Mouse (Mus musculus): ENCODE data around the gene Tex33. TPM values are rescaled to one million over a fixed set of nuclear protein-coding genes. Genes with fewer than 3 reads are reported as not detected.

Gene Tex33
- polyA plus RNA-seq, 1 experiment from 2014 or later, result not detected

GRCm38 (mm10) chr15:78403301-78403741, 7.6 kb upstream of the Tex33 start:
- POLR2A ChIA-PET, result no interaction called here
- in situ Hi-C loops (cut with MboI; ENCODE audit: low pct_unique_long_range_greater_than_20kb), result no loop called here

DNA sequence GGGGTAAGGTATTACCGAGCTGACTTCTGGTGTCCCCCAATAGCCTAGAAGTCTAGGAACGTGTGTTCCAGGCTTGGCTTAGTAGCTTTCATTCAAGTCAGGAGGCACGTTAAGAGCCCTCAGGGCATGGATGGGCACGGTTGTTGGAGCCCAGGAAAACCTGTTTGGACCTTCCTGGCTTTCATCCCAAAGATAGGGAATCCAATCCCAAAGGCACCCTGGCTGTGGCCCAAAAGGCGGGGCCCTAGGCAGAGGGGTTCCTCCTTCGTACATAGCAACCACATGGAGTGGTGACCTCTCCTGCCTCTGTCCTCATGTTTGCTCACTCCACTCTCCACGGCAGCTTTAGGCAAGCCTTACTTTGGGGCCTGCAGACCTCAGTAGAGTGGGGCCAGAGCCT, 6.7 kb upstream of the Tex33 start:
- CTCF ChIA-PET, result interaction anchor here (1.0 kb wide), 1 partner anchor 33 kb away, joined by 3 read pairs; no protein-coding TSS in a partner anchor
- DNase-seq (ENCODE audit: low read depth, low spot score) (no peak), ATAC-seq (no peak)
- TF ChIP-seq CTCF (IDR thresholded peaks at IDR 0.05), result no peak
- in situ Hi-C loops (cut with MboI; ENCODE audit: low pct_unique_long_range_greater_than_20kb), result no loop called here
- POLR2A ChIA-PET, result interaction anchor here (0.6 kb wide), 2 partner anchors 15 to 35 kb away, joined by 4 read pairs; no protein-coding TSS in a partner anchor
- no peaks in the 10 kb centered on the region for H3K27me3 ChIP-seq

More at GRCm38 (mm10) chr15:78403301-78403741, 7.6 kb upstream of the Tex33 start:
- ATAC-seq (no peak), DNase-seq (ENCODE audit: low read depth, low spot score) (no peak)
- CTCF ChIA-PET, result no interaction called here
- no peak for TF ChIP-seq CTCF (IDR thresholded peaks at IDR 0.05)
- H3K27me3 ChIP-seq, result no peaks in the 10 kb centered on the region

- POLR2A ChIA-PET, result interaction anchor here (0.6 kb wide), 1 partner anchor 16 kb away, joined by 4 read pairs; no protein-coding TSS in a partner anchor
- in situ Hi-C loops (cut with MboI; ENCODE audit: low pct_unique_long_range_greater_than_20kb), result no loop called here
- no peaks in the 10 kb centered on the region for H3K27me3 ChIP-seq
- TF ChIP-seq CTCF (IDR thresholded peaks at IDR 0.05), result no peak
- ATAC-seq (no peak), DNase-seq (ENCODE audit: low read depth, low spot score) (no peak)
- CTCF ChIA-PET, result interaction anchor here (1.0 kb wide), 1 partner anchor 33 kb away, joined by 3 read pairs; no protein-coding TSS in a partner anchor
These were observed 6.2 kb upstream of the Tex33 start for GRCm38 (mm10) chr15:78401921-78402320.

GRCm38 (mm10) chr15:78401345-78401744, 5.6 kb upstream of the Tex33 start:
- TF ChIP-seq CTCF (IDR thresholded peaks at IDR 0.05), result no peak
- CTCF ChIA-PET, result interaction anchor here (1.4 kb wide), 1 partner anchor 16 kb away, joined by 3 read pairs; no protein-coding TSS in a partner anchor
- H3K27me3 ChIP-seq, result no peaks in the 10 kb centered on the region
- POLR2A ChIA-PET, result no interaction called here
- ATAC-seq (no peak), DNase-seq (ENCODE audit: low read depth, low spot score) (no peak)
- in situ Hi-C loops (cut with MboI; ENCODE audit: low pct_unique_long_range_greater_than_20kb), result no loop called here

DNA sequence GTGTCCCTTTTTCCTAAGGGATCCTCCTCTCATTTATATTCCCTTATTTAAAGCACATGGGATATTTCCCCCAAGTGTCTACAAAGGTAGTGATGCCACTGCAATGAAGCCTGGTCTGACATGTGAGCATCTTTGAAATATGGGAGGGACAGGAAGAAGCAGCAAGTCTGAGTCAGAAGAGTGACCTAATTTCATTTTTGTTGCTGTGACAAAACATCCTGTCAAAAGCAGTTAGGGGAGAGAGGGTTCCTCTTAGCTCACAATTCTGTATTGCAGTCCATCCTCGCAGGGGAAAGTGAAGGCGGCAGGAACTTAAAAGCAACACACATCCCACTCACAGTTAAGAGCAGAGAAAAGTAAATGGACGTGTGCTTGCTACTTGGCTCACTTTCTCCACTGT, 4.9 kb downstream of the Tex33 start:
- DNase-seq (ENCODE audit: low read depth, low spot score), result no peak
- POLR2A ChIA-PET, result interaction anchor here (0.6 kb wide), 1 partner anchor 459 kb away, joined by 5 read pairs; no protein-coding TSS in a partner anchor
- CTCF ChIA-PET, result interaction anchor here (1.2 kb wide), 1 partner anchor 151 kb away, joined by 3 read pairs; no protein-coding TSS in a partner anchor
- no peaks in the 10 kb centered on the region for H3K27me3 ChIP-seq
- ATAC-seq, result no peak
- in situ Hi-C loops (cut with MboI; ENCODE audit: low pct_unique_long_range_greater_than_20kb), result no loop called here
- no peak for TF ChIP-seq CTCF (IDR thresholded peaks at IDR 0.05)

GRCm38 (mm10) chr15:78385564-78385963, 10.1 kb downstream of the Tex33 start:
- no peak for ATAC-seq
- DNase-seq (ENCODE audit: low read depth, low spot score), result no peak
- TF ChIP-seq CTCF (IDR thresholded peaks at IDR 0.05), result no peak
- CTCF ChIA-PET, result interaction anchor here (1.4 kb wide), 1 partner anchor 15 kb away, joined by 3 read pairs; no protein-coding TSS in a partner anchor
- H3K27me3 ChIP-seq, result no peaks in the 10 kb centered on the region
- POLR2A ChIA-PET, result no interaction called here
- in situ Hi-C loops (cut with MboI; ENCODE audit: low pct_unique_long_range_greater_than_20kb), result no loop called here

- ChIA-PET CTCF (interaction anchor here (1.4 kb wide), 1 partner anchor 16 kb away, joined by 3 read pairs; no protein-coding TSS in a partner anchor), POLR2A (interaction anchor here (0.9 kb wide), 1 partner anchor 44 kb away, joined by 3 read pairs; the partner anchor contains the start of gene Kctd17)
- DNase-seq (ENCODE audit: low read depth, low spot score), result no peak
- TF ChIP-seq CTCF (IDR thresholded peaks at IDR 0.05), result no peak
- no peaks in the 10 kb centered on the region for H3K27me3 ChIP-seq
- no peak for ATAC-seq
- in situ Hi-C loops (cut with MboI; ENCODE audit: low pct_unique_long_range_greater_than_20kb), result no loop called here
These were observed 11.2 kb downstream of the Tex33 start for GRCm38 (mm10) chr15:78384220-78385116.

- no peaks in the 10 kb centered on the region for H3K27me3 ChIP-seq
- ChIA-PET CTCF (no interaction called here), POLR2A (interaction anchor here (0.9 kb wide), 1 partner anchor 45 kb away, joined by 3 read pairs; the partner anchor contains the start of gene Kctd17)
- no peak for ATAC-seq
- in situ Hi-C loops (cut with MboI; ENCODE audit: low pct_unique_long_range_greater_than_20kb), result no loop called here
- TF ChIP-seq CTCF (IDR thresholded peaks at IDR 0.05), result no peak
- no peak for DNase-seq (ENCODE audit: low read depth, low spot score)
These were observed 12.1 kb downstream of the Tex33 start for GRCm38 (mm10) chr15:78383450-78384219.

- DNase-seq (ENCODE audit: low read depth, low spot score) (peak; percentile 90), ATAC-seq (peak; percentile 33)
- in situ Hi-C loops (cut with MboI; ENCODE audit: low pct_unique_long_range_greater_than_20kb), result no loop called here
- no peak for TF ChIP-seq CTCF (IDR thresholded peaks at IDR 0.05)
- no peaks in the 10 kb centered on the region for H3K27me3 ChIP-seq
- CTCF ChIA-PET, result no interaction called here
- POLR2A ChIA-PET, result no interaction called here
These were observed 13.6 kb downstream of the Tex33 start for GRCm38 (mm10) chr15:78382115-78382514.

DNA sequence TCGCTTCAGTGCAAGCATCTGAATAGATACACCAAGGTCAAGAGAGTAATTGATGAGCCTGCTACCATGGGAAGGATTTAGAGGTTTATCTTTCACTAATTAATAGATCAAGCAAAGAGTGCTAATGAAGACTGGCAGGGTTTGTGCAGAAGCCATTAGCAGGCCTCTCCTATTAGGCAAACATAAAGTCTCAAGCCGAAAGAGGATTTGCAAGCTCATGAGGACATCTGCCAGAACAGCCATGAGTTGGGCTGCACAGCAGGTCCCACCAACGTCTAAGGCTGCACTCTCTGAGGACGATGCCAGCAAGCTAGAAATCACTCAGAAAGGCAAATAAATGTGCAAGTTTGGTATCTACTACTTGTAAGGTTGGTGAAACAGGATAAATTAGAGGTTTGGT, 15.0 kb downstream of the Tex33 start:
- no peak for DNase-seq (ENCODE audit: low read depth, low spot score)
- no peak for ATAC-seq
- no peaks in the 10 kb centered on the region for H3K27me3 ChIP-seq
- TF ChIP-seq CTCF (IDR thresholded peaks at IDR 0.05), result no peak
- in situ Hi-C loops (cut with MboI; ENCODE audit: low pct_unique_long_range_greater_than_20kb), result no loop called here
- POLR2A ChIA-PET, result no interaction called here
- CTCF ChIA-PET, result interaction anchor here (1.4 kb wide), 1 partner anchor 12 kb away, joined by 3 read pairs; no protein-coding TSS in a partner anchor

Data from Patski (cell line).